Mouse (Mus musculus) frontal cortex, postnatal 36 days (tissue): ENCODE measurements around the gene Tom1l2.

Source experiments
- DNase-seq, 2 experiments: peaks; one replicate each; pipeline ENCODE4 v3.0.0; 2022; ENCODE audit warnings: low spot score in 2 of 2

The Tom1l2 gene

DNA sequence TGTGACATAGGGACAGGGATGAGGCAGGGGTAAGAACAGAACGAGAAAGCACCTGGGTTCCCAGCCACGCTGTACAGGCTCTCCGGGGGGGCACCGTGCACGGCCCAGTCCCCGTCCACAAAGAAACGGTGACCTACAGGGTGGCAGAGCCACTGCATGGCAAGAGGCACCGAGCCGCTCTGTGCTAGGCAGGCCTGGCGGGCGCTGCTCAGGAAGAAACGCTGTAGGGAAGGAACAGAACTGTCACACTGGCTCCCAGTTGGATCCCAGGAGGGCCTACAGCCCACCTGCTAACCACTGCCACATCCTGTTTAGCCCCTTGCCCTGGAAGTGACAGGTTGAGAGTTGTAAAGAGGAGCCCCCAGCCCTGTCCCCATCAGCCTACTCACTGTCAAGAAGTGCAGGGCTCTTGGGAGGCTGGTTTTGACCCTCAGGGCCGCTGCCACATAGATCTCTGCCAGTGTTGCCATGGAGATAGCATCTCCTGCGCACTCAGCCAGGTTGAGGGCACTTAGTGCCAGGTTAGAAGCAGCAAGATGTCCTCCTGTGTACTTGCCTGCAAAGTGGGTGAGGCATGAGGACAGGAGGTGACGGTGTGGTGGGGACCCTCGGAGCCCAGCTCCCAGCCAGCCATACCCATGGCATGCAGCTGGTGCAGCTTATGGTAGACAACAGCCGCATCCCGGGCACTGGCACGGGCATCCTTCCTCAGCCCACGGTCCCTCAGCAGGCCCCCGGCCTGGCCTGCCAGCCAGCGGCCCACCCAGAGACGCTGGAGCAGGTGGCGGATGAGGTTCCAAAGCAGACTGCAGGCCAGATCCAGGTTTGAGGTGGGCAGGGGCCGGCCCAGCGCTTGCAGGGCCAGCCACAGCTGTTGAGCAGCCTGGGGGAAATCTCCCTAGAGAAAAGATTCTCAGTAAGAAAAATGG lies 149.7 kb downstream of the Tom1l2 start:
- no peak for DNase-seq

DNA sequence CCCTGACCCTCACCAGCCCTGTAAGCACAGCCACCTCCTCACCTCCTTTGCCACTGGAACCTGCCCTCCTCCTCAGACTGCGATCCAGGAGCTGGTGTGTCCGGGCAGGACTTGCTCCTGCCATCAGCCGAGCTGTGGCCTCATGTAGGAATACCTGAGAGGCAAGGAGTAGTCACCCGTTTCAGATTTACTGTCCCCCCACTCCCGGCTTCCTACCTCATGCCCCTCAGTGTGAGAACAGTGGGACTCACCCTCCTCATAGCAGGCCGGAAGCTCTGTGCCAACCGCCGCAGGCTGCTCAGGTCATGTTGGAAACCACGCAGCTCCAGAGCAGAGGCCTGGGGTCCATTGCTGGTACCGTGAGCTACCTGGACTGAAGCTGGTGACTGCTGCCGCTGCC lies 152.3 kb downstream of the Tom1l2 start:
- no peak for DNase-seq

DNA sequence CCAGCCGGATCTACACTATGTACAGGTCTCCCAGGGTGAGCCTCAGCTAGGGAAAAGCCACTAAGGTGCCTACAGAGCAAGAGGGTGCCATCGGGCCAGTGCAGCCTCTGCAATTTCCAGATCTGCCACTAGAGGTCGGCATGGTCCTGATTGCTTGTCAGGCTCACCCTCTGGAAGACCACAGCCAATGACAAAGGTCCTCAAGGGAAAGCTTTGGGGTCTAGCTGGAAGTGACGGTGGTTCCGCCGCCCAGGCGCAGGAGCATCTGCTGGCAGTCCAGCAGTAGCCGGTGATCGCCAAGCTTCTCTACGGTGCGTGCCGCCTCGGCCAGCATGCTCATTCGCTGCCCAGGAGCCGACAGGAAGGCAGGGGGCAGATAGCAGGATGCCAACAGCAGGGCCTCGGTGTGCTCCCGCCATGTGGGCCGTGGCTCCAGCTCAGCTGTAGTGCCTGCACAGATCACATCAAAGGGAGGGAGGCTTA lies 153.0 kb downstream of the Tom1l2 start:
- peak; percentile 95 for DNase-seq

DNA sequence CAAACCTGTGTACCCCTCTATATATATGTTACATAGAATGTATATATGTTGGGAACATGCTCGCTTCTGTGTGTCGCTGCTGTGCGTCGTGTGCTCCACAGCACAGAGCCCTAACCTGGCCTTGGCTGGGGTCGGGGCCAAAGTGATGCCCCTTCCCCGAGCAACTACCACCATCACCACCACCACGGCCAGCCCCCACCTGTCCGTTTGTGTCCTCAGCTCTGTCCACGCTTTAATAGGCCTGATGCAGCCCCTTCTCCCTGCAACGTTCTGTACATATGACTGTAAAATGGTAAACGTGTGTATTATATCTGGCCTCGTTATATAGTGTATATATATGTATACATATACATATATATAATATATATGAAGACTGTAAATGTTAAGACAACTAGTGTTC lies 154.1 kb downstream of the Tom1l2 start:
- DNase-seq: no peak

GRCm38 (mm10) chr11:60197998-60198619 lies 154.6 kb downstream of the Tom1l2 start:
- no peak for DNase-seq

- DNase-seq: no peak
Measured at GRCm38 (mm10) chr11:60196344-60196743, 156.4 kb downstream of the Tom1l2 start.

DNA sequence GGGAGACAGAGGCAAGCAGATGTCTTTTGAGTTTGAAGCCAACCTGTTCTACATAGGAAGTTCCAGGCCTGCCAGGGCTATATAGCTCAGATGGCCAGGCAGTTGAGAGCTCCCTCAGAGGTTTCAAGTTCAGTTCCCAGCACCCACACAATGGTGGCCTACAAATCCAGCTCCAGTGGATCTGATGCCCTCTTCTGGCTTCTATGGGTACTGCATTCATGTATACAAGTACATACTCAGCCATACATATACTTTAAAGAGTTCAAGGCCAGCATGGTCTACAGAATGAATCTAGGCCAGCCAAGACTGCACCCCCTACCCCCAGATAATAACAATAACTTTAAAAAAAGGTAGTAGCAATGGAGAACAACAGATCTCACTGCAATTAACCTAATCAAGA lies 157.6 kb downstream of the Tom1l2 start:
- no peak for DNase-seq

- no peak for DNase-seq
Measured at GRCm38 (mm10) chr11:60193556-60193955, 159.1 kb downstream of the Tom1l2 start.

- DNase-seq: no peak
Measured at GRCm38 (mm10) chr11:60192534-60192933, 160.2 kb downstream of the Tom1l2 start.

DNA sequence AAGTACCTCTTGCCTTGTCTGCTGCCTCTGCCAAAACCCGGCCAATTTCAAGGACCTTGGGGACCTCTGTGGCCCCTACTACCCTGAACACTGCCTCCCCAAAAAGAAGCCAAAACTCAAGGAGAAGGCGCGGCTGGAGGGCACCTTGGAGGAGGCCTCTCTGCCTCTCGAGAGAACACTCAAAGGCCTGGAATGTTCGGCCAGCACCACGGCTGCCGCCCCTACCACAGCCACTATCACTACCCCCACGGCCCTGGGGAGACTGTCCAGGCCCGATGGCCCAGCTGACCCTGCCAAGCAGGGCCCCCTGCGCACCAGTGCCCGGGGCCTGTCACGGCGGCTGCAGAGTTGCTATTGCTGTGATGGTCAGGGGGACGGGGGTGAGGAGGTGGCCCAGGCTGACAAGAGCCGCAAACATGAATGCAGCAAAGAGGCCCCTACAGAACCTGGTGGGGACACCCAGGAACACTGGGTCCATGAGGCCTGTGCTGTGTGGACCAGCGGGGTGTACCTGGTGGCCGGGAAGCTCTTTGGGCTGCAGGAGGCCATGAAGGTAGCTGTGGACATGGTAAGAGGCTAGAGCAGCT lies 162.6 kb downstream of the Tom1l2 start:
- no peak for DNase-seq

DNA sequence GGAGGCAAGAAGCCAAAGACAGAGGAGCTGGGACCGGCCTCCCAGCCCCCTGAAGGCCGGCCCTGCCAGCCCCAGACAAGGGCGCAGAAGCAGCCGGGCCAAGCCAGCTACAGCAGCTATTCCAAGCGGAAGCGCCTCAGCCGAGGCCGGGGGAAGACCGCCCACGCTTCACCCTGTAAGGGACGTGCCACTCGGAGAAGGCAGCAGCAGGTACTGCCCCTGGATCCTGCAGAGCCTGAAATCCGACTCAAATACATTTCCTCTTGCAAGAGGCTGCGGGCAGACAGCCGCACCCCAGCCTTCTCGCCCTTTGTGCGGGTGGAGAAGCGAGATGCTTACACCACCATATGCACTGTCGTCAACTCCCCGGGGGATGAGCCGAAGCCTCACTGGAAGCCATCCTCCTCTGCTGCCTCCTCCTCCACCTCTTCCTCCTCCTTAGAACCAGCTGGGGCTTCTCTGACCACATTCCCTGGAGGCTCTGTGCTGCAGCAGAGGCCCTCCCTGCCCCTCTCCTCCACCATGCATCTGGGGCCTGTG lies 163.1 kb downstream of the Tom1l2 start:
- no peak for DNase-seq

DNA sequence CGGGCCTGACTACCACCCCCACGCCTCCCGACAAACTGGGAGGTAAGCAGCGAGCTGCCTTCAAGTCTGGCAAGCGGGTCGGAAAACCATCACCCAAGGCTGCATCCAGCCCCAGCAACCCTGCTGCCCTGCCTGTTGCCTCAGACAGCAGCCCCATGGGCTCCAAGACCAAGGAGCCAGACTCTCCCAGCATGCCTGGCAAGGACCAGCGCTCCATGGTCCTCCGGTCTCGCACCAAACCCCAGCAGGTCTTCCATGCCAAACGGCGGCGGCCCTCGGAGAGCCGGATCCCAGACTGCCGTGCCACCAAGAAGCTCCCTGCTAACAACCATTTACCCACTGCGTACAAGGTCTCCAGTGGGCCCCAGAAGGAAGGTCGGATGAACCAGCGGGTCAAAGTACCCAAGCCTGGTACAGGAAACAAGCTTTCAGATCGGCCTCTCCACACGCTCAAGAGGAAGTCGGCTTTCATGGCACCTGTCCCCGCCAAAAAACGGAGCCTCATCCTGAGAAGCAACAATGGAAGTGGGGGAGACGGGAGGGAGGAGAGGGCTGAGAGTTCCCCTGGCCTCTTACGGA lies 164.3 kb downstream of the Tom1l2 start:
- DNase-seq: no peak

DNA sequence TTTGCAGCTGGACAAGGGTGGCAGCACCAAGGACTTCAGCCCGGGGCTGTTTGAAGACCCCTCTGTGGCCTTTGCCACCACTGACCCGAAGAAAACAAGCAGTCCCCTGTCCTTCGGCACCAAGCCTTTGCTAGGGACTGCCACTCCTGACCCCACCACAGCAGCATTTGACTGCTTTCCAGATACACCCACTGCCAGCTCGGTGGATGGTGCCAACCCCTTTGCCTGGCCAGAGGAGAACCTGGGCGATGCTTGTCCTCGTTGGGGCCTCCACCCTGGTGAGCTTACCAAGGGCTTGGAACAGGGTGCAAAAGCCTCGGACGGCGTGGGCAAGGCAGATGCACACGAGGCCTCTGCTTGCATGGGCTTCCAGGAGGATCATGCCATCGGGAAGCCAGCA lies 165.6 kb downstream of the Tom1l2 start:
- no peak for DNase-seq

DNA sequence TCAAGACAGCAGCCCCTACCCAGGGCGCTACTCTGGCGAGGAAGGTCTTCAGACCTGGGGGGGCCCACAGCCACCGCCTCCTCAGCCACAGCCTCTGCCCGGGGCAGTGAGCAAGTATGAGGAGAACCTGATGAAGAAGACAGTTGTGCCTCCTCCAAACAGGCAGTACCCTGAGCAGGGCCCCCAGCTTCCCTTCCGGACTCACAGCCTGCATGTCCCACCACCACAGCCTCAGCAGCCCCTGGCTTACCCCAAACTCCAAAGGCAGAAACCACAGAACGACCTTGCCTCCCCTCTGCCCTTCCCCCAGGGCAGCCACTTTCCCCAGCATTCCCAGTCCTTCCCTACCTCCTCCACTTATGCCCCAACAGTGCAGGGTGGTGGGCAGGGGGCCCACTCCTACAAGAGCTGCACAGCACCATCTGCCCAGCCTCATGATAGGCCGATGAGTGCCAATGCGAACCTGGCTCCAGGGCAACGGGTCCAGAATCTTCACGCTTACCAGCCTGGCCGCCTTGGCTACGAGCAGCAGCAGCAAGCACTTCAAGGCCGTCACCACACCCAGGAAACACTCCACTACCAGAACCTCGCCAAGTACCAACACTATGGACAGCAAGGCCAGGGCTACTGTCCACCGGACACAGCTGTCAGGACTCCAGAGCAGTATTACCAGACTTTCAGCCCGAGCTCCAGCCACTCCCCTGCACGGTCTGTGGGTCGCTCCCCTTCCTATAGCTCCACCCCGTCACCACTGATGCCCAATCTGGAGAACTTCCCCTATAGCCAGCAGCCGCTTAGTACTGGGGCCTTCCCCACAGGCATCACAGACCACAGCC lies 167.1 kb downstream of the Tom1l2 start:
- DNase-seq: no peak

DNA sequence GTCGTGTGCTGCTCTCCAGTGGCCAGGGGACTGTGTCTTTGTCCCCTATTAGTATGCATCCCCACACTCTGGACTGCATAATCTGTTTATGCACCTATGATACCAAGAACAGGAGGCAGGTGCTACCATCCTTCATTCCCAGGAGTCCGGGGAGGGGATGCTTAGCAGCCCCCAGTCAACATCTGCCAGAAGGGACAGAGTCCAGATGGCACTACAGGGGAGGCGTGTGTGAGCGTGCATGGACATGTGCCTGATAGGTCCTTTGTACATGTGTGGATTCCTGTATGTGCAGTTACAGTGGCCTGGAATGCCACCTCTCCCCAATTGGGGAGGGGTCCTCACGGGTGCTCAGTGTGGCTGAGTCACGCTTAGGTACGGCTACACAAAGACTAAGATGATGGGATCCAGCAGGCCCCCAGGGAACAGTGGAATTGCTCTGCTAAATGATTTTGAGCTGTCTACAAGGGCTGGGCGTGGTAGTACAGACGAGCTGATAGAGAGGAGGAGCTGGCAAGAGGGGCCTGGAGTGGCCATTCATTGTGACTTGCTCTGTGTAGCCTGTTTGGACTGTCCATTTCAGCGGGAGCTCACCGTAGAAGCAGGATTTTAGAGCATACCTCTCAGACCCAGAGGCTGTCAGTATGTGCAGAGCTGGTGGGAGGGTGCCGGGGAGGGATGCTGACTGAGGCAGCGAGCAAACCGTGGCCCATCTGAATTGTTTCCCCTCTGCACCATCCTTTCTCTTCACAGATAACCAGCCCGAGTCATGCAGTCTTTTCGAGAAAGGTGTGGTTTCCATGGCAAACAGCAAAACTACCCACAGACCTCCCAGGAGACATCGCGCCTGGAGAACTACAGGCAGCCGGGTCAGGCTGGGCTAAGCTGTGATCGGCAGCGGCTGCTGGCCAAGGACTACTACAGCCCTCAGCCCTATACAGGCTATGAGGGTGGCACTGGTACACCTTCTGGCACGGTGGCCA lies 168.1 kb downstream of the Tom1l2 start:
- peak; percentile 65 to 68 for DNase-seq

DNA sequence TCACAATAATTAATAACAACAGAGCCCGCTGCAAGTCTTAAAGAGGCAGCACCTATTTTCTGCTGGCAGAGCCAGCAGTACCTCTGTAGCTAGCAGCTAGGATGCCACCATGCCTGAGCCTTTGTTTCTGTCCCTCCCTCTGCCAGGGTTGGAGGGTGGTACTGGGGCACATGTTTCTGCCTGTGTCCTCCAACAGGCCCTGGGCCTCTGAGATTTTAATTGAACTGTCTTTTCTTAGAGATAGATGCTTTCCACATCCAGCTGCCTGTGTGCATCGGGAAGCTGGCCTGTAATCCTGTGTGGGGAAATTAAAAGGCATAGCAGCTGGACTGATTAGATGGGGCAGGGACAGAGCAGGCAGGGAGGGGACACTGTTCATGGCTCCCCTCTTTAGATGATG lies 170.0 kb downstream of the Tom1l2 start:
- no peak for DNase-seq

- DNase-seq: no peak
Measured at GRCm38 (mm10) chr11:60182116-60182670, 170.5 kb downstream of the Tom1l2 start.

GRCm38 (mm10) chr11:60178506-60178905 lies 174.2 kb downstream of the Tom1l2 start:
- DNase-seq: no peak

GRCm38 (mm10) chr11:60178005-60178404 lies 174.7 kb downstream of the Tom1l2 start:
- no peak for DNase-seq
